Mouse (Mus musculus) intestine, embryonic 15.5 days (tissue): ENCODE results near the gene Rbfox1. TPM values are rescaled to one million over a fixed set of nuclear protein-coding genes. Genes with fewer than 3 reads are reported as not detected.

Experiments used
- ATAC-seq: fragments of 200-750 bp; cut with Nextera tagmentation; 2 replicates; pipeline ENCODE4 v1.8.0; 2017; ENCODE audit warnings: moderate TSS enrichment, moderate library complexity
- H3K27ac ChIP-seq: fragments of 300-500 bp; sonication (generic); 2 replicates; pipeline ENCODE4 v1.5.1; 2015; ENCODE audit warnings: mild to moderate bottlenecking, inconsistent platforms
- H3K27me3 ChIP-seq: fragments of 300-500 bp; sonication (generic); replicated peaks from 2 replicates; pipeline ENCODE4 v1.6.1; 2015; ENCODE audit warnings: inconsistent platforms
- H3K36me3 ChIP-seq: fragments of 300-500 bp; sonication (generic); 2 replicates; pipeline ENCODE4 v1.6.1; 2015; ENCODE audit warnings: inconsistent platforms
- H3K4me1 ChIP-seq: fragments of 300-500 bp; sonication (generic); replicated peaks from 2 replicates; pipeline ENCODE4 v1.6.1; 2015; ENCODE audit warnings: inconsistent platforms
- H3K4me2 ChIP-seq: fragments of 300-500 bp; sonication (generic); replicated peaks from 2 replicates; pipeline ENCODE4 v1.6.1; 2015; ENCODE audit warnings: mild to moderate bottlenecking, inconsistent platforms
- H3K4me3 ChIP-seq: fragments of 300-500 bp; sonication (generic); replicated peaks from 2 replicates; pipeline ENCODE4 v1.5.1; 2015; ENCODE audit warnings: inconsistent platforms
- H3K9ac ChIP-seq: fragments of 300-500 bp; sonication (generic); 2 replicates; pipeline ENCODE4 v1.6.1; 2015; ENCODE audit warnings: inconsistent platforms
- H3K9me3 ChIP-seq: fragments of 300-500 bp; sonication (generic); 2 replicates; pipeline ENCODE4 v1.6.1; 2016; ENCODE audit warnings: inconsistent platforms
- WGBS: fragments of 180-500 bp; shearing (Covaris S2); methylation state at CpG from one replicate; pipeline ENCODE4 v1.1.7; 2015; 5-methylcytosine and 5-hydroxymethylcytosine counted together
- polyA plus RNA-seq: library from polyadenylated mRNA; unstranded; fragments of >200 nt; fragmentation: Nextera tagmentation; extraction: Ambion mirVana; gene quantifications from 2 replicates; pipeline ENCODE4 v1.2.1, GENCODE M21; 2015

The Rbfox1 gene
- polyA plus RNA-seq, 1 experiment from 2014 or later = 3.3 TPM

DNA sequence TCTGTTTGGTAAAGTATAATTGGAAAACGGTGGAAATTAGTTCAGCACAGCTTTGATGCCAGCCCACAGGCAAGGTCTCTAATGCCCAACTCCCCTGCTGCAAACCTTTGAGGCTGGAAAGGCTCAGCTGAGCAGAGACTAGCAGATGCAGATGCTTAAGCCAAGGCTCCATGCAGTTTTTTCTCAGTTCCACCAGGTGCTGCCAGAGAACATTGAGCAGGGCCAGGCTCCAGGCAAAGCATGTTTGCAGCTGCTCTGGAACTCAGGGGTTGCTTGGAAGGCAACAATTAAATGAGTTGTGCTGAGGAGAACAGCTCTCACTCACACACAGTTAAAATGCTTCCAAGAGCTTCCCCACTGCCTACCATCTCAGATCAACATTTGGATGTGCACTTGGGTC is 1251.8 kb downstream of the Rbfox1 start:
- WGBS = 67% methylated on average over 1 of the region's 1 CpGs
- Histone ChIP-seq H3K36me3 (no peaks in the 10 kb centered on the region), H3K27me3 (no peaks in the 10 kb centered on the region), H3K9ac (no peak overlapping the region), H3K4me1 (no peaks in the 10 kb centered on the region), H3K9me3 (no peaks in the 10 kb centered on the region), H3K4me2 (no peak overlapping the region), H3K27ac (no peak overlapping the region), H3K4me3 (no peak overlapping the region)
- no peak for ATAC-seq

DNA sequence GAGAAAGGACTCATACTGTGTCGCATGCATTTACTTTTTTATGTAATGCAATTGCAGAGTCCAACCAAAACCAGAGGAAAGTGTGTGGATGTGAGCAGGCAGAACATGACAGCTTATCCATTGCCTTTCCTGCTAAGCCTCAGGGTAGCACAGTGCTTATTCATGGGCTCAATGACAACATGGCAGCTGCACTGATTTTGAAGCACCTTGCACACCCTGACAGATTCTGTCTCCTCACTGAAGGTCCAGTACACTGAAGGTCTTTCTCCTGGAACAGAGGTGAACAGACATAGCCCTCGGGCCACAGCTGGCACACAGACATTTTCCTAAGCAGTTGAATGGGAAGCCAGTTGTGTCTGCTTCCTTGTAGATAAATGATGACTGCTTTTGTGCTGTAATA is 1254.3 kb downstream of the Rbfox1 start:
- H3K27ac ChIP-seq = no peak overlapping the region
- H3K27me3 ChIP-seq = no peaks in the 10 kb centered on the region
- no peak overlapping the region for H3K9ac ChIP-seq
- H3K4me2 ChIP-seq = no peak overlapping the region
- H3K4me1 ChIP-seq = no peaks in the 10 kb centered on the region
- H3K36me3 ChIP-seq = no peaks in the 10 kb centered on the region
- H3K9me3 ChIP-seq = no peaks in the 10 kb centered on the region
- no peak overlapping the region for H3K4me3 ChIP-seq
- 91% methylated on average over 2 of the region's 2 CpGs for WGBS
- no peak for ATAC-seq

DNA sequence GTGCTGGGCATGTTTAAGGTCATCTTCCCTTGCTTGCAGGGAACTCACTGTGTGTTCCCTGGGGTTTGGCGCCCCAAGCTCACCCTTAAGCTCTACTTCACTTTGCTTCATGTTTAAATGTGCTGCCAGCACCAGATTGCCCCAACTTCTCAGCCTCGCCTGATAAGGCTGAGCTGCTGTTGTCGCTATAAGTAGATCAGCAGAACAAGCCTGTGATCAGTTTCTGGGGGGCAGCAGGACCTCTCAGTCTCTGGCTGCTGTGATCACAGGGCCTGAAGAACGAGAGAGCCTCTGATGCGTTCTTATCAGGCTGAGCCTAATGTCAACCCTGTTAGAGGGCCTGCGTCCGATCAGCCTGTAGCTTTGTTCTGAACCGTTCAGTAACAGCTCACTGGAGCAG is 1255.8 kb downstream of the Rbfox1 start:
- no peak for ATAC-seq
- no peaks in the 10 kb centered on the region for H3K4me1 ChIP-seq
- H3K27me3 ChIP-seq = no peaks in the 10 kb centered on the region
- WGBS = 66% methylated on average over 8 of the region's 8 CpGs
- H3K9me3 ChIP-seq = no peaks in the 10 kb centered on the region
- no peak overlapping the region for H3K4me2 ChIP-seq
- no peak overlapping the region for H3K4me3 ChIP-seq
- no peak overlapping the region for H3K27ac ChIP-seq
- H3K36me3 ChIP-seq = no peaks in the 10 kb centered on the region
- no peak overlapping the region for H3K9ac ChIP-seq

DNA sequence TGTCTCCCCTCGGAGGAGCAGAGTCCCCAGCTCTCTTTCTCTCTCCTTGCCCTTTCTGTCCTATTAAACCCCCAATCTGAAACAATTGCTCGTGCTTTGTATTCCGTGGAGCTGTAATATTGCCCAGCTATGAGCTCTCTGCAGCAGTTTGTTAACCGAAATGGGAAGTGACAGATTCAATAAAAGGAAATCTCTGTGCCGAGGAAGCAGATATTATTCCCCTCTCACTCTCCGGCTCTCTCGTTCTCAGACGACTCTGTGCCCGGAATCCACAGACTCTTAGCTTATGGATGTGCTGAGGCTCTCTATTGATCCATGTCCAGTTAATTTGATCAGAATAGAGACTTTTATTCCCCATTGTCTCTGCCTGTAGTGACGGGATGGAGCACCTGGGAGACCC is 1260.3 kb downstream of the Rbfox1 start:
- no peak for ATAC-seq
- H3K27me3 ChIP-seq = no peaks in the 10 kb centered on the region
- H3K27ac ChIP-seq = no peak overlapping the region
- no peak overlapping the region for H3K4me3 ChIP-seq
- H3K4me1 ChIP-seq = peaks cover 7% of the 10 kb centered on the region; the same call in 1 of the 2 replicates
- H3K9ac ChIP-seq = no peak overlapping the region
- no peaks in the 10 kb centered on the region for H3K9me3 ChIP-seq
- WGBS = 72% methylated on average over 10 of the region's 10 CpGs
- H3K4me2 ChIP-seq = no peak overlapping the region
- no peaks in the 10 kb centered on the region for H3K36me3 ChIP-seq

DNA sequence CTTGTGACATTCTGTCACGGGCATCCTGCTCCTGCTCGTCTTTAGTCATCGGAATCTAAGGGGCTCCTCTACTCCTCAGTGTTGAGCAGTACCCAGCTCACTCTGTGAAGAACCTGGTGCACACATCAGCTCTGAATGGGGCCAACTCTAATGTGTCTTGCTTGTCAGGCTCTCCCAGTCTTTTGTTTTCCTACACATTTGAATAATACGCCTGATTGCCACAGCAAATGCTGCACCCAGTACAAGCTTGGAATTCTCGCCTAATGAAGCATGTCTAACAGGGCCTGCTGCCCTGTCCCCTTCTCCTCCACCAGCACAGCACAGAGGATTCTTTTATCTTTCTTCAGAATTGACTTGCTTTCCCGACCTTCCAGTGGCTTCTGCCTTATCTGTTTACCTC is 1261.3 kb downstream of the Rbfox1 start:
- no peaks in the 10 kb centered on the region for H3K27me3 ChIP-seq
- H3K27ac ChIP-seq = no peak overlapping the region
- H3K9me3 ChIP-seq = no peaks in the 10 kb centered on the region
- H3K9ac ChIP-seq = no peak overlapping the region
- ATAC-seq = no peak
- H3K4me3 ChIP-seq = no peak overlapping the region
- 61% methylated on average over 6 of the region's 6 CpGs for WGBS
- H3K4me2 ChIP-seq = no peak overlapping the region
- no peaks in the 10 kb centered on the region for H3K36me3 ChIP-seq
- H3K4me1 ChIP-seq = peaks cover 9% of the 10 kb centered on the region; the same call in 1 of the 2 replicates

DNA sequence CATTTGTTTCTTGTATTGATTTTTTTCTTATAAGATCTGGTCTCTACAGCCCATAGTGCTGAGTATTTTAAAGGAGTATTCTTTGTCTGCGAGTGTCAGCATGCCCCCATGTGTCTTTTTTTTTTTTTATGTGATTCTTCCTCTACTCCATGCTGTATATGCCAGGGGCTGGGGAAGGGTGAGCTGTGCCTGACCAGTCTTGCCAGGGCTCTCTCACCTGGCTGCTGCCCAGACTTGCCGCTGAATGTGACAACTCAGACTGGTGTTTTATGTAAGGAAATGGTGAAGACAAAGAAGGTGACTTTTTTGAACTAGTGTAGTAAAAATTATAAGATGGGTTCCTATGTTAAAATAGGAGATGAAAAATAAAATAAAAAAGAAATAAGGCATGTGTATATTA is 1262.7 kb downstream of the Rbfox1 start:
- H3K27me3 ChIP-seq = no peaks in the 10 kb centered on the region
- no peak overlapping the region for H3K9ac ChIP-seq
- WGBS = 78% methylated on average over 2 of the region's 2 CpGs
- no peaks in the 10 kb centered on the region for H3K9me3 ChIP-seq
- H3K4me2 ChIP-seq = no peak overlapping the region
- H3K36me3 ChIP-seq = no peaks in the 10 kb centered on the region
- H3K4me1 ChIP-seq = peaks cover 9% of the 10 kb centered on the region; the same call in 1 of the 2 replicates
- no peak overlapping the region for H3K27ac ChIP-seq
- no peak for ATAC-seq
- no peak overlapping the region for H3K4me3 ChIP-seq

DNA sequence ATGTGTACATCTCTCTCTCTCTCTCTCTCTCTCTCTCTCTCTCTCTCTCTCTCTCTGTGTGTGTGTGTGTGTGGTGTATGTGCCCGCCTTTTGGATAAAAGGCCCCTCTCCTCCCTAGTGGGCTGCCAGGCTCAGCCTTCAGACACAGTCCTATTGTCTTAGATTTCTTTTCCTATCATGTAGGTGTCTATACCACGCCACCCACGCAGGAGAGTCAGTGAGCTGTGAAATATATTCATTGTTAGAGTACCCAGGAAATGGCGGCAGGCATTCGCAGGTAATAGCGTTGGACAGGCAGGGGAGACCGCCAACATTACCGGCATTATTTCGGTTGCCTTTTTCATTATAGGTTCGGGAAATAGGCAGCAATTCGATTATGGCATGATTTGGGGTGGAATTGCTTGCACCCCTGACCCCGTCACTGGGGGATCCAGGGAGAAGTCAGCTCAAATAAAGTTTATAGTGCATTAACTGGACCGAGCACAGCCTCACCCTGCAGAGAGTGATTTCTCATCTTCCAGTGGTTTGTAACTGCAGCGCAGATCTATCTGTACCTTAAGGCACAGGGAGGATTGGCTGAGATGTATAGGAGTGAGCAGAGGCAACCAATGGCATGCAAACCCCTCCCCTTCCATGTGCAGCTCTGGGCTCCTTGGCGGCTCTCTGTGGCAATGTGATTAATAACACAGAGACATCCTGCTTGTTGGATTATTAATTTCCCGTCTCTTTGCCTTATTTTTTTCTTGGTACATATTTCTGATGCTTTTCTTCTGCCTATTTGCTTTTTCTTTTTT is 1264.1 kb downstream of the Rbfox1 start:
- no peaks in the 10 kb centered on the region for H3K9me3 ChIP-seq
- no peaks in the 10 kb centered on the region for H3K27me3 ChIP-seq
- no peak overlapping the region for H3K9ac ChIP-seq
- 69% methylated on average over 16 of the region's 16 CpGs for WGBS
- peaks cover 9% of the 10 kb centered on the region; the same call in 1 of the 2 replicates for H3K4me1 ChIP-seq
- no peak overlapping the region for H3K4me2 ChIP-seq
- H3K4me3 ChIP-seq = no peak overlapping the region
- no peak overlapping the region for H3K27ac ChIP-seq
- ATAC-seq = peak; percentile 74; the same call in 1 of the 2 replicates
- H3K36me3 ChIP-seq = no peaks in the 10 kb centered on the region

DNA sequence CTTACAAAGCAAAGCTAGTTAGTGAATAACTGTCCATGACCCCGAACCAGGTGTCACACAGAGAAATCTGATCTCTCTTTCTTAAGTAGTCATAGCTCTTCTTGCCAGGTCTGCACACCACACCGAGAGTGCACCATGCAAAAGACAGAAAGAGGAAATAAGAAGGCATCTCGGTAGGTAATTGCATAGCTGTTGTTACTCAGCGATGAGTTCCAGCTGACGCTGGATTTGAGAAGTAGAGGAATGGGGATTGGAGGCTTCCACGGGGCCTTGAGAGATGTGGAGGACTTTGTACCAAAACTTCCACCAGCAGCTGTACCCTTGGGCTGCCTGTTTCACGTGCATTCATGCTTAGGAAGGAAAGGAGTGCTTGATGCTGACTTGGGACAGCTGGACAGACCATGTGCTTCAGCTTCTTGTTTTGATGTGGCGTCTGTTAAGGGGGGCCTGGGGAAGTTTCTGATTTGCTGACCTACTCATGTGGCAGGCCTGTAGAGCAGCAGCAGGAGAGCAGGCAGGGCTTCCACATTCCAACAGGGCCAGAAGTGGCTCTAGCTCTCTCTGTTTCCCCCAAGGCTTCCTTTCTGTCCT is 1265.1 kb downstream of the Rbfox1 start:
- H3K4me2 ChIP-seq = 0 out of 2 replicates have a peak overlapping the region, but pooled peaks have one; percentile 7
- no peak overlapping the region for H3K9ac ChIP-seq
- no peaks in the 10 kb centered on the region for H3K36me3 ChIP-seq
- H3K4me3 ChIP-seq = no peak overlapping the region
- H3K27ac ChIP-seq = peak overlapping the region; percentile 41; the same call in 1 of the 2 replicates
- 22% methylated on average over 8 of the region's 8 CpGs for WGBS
- peak; percentile 78 for ATAC-seq
- H3K4me1 ChIP-seq = peaks cover 9% of the 10 kb centered on the region; the same call in 1 of the 2 replicates
- H3K9me3 ChIP-seq = no peaks in the 10 kb centered on the region
- H3K27me3 ChIP-seq = no peaks in the 10 kb centered on the region

DNA sequence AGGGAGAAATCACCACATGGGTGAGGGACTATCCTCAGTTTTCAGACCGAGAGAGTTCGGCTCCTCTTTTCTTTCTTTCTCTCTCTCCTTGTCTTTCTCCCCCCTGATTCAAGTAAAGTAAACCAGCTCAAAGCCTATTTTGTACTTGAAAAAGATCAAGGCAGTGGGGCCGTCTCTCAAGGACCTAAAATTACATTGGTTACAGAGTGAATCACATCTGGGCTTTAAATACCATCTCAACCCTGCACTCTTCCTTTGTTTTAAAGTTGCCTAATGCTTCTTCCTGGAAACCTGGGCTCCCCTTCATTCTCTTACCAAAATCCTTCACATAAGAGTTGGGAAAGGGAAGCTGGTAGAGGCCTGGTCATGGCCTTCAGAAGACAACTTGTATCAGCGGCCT is 1267.2 kb downstream of the Rbfox1 start:
- H3K4me3 ChIP-seq = no peak overlapping the region
- H3K9ac ChIP-seq = no peak overlapping the region
- H3K4me2 ChIP-seq = no peak overlapping the region
- no peaks in the 10 kb centered on the region for H3K27me3 ChIP-seq
- 80% methylated on average over 4 of the region's 4 CpGs for WGBS
- no peaks in the 10 kb centered on the region for H3K9me3 ChIP-seq
- no peaks in the 10 kb centered on the region for H3K36me3 ChIP-seq
- no peak for ATAC-seq
- no peak overlapping the region for H3K27ac ChIP-seq
- H3K4me1 ChIP-seq = peaks cover 9% of the 10 kb centered on the region; the same call in 1 of the 2 replicates

DNA sequence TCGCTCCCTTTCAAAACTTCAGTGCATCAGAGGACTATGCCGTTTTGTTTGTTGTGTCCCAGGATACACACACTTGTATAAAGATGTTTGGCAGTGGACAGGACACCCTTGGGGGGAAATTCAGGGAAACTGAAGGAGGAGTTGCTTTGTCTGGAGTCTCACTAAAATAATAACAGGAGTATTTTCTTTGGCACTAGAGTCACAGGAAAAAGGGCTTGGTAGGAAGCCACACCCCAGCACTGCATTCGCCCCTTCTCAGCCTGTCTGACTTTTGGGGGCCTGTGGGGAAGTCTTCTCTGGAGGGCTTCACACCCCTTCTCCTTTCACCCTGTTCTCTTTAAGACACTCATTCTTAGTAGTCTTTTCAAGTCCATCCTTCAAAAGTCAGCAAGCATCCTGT is 1269.5 kb downstream of the Rbfox1 start:
- 77% methylated on average over 3 of the region's 3 CpGs for WGBS
- Histone ChIP-seq H3K4me1 (peaks cover 4% of the 10 kb centered on the region; the same call in 1 of the 2 replicates), H3K36me3 (no peaks in the 10 kb centered on the region), H3K4me2 (no peak overlapping the region), H3K27me3 (no peaks in the 10 kb centered on the region), H3K9me3 (no peaks in the 10 kb centered on the region), H3K4me3 (no peak overlapping the region), H3K9ac (no peak overlapping the region), H3K27ac (no peak overlapping the region)
- ATAC-seq = no peak

DNA sequence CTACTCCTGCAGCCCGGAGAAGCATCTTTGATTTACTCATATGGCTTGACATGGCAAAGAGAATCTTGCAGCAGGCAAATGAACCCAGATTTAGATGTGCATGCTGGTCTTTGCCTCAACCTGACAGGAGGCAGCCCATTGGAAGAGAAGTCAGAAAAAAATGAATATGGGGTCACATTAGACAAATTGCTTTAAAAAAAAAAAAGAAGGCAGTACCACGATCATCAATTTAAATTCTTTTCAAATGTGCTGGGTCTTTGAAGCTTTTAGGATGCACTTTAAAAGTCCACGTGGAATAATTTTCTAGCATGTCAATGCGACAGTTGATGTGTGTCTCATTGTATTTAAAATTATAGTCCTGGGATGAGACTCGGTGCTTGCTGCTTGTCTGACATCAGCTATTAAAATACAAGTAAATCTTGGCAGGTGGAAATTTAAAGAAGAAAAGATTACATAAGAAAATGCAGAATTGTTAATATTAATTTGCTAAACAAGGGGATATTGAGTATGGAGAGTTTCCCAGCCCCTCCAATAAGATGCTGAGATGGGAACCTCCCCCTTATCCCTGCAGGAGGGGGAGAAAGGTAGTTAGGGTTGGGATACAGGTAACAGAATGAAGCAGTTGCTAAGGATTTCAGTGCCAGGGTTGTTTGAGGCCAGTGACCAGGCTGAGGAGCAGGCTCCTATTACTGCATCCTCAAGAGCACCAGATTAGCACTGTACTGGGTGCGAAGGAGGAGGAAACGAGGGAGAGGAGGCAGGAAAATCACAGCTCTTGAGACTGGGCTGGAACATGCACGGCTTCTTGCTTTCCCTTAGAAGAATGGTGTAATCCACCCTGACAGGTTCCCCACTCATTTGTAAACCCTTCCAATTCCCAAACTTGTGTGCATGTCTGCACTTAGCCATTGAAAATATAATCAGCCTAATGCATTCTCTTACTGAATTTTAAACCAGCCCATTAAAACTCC is 1274.0 kb downstream of the Rbfox1 start:
- ATAC-seq = no peak
- no peaks in the 10 kb centered on the region for H3K36me3 ChIP-seq
- no peaks in the 10 kb centered on the region for H3K9me3 ChIP-seq
- no peak overlapping the region for H3K9ac ChIP-seq
- H3K27ac ChIP-seq = no peak overlapping the region
- H3K4me1 ChIP-seq = no peaks in the 10 kb centered on the region
- H3K4me2 ChIP-seq = no peak overlapping the region
- H3K27me3 ChIP-seq = no peaks in the 10 kb centered on the region
- H3K4me3 ChIP-seq = no peak overlapping the region
- 71% methylated on average over 8 of the region's 8 CpGs for WGBS

DNA sequence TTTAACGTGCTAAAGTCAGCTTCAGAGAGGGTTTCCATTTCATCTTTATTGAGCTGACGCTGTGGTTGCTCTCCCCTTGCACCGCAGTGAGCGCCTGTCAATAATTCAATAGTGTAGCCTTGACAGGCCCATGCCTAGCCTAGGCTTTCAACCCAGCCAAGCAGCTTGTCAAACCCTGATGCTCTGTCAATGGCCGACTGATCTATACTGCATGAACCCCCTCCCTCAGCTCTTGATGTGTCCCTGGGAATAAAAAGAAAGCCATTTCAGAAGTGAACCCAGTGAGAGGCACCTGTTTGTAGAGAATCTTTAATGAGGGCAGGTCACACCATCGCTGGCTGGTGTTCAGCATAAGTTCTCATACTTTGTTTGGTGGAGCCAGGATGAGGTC is 1274.7 kb downstream of the Rbfox1 start:
- WGBS = 79% methylated on average over 6 of the region's 6 CpGs
- no peaks in the 10 kb centered on the region for H3K36me3 ChIP-seq
- no peak overlapping the region for H3K4me3 ChIP-seq
- H3K9ac ChIP-seq = no peak overlapping the region
- H3K27me3 ChIP-seq = no peaks in the 10 kb centered on the region
- H3K9me3 ChIP-seq = no peaks in the 10 kb centered on the region
- no peak for ATAC-seq
- no peak overlapping the region for H3K4me2 ChIP-seq
- no peaks in the 10 kb centered on the region for H3K4me1 ChIP-seq
- no peak overlapping the region for H3K27ac ChIP-seq
